Mouse (Mus musculus) kidney, embryonic 14.5 days (tissue): ENCODE results near the gene Disp2. TPM values are rescaled to one million over a fixed set of nuclear protein-coding genes. Genes with fewer than 3 reads are reported as not detected.
A peak's percentile ranks its signal among the peaks of the same experiment; 100 is the strongest.

Source experiments
- ATAC-seq: fragments of 200-750 bp; cut with Nextera tagmentation; 2 replicates; pipeline ENCODE4 v1.8.0; 2017; ENCODE audit warnings: moderate number of reproducible peaks, mild to moderate bottlenecking, moderate TSS enrichment, moderate library complexity; ENCODE audit not compliant: low FRiP score, low TSS enrichment
- H3K27ac ChIP-seq: fragments of 300-500 bp; sonication (generic); 2 replicates; pipeline ENCODE4 v1.5.1; 2014; ENCODE audit warnings: low read depth, mild to moderate bottlenecking, low read length, moderate library complexity, mixed read lengths
- H3K27me3 ChIP-seq: fragments of 300-500 bp; sonication (generic); 2 replicates; pipeline ENCODE4 v1.6.1; 2014; ENCODE audit warnings: mild to moderate bottlenecking, low read length; ENCODE audit not compliant: control insufficient read depth, insufficient read depth
- H3K36me3 ChIP-seq: fragments of 300-500 bp; sonication (generic); 2 replicates; pipeline ENCODE4 v1.6.1; 2014; ENCODE audit warnings: low read length, mixed read lengths; ENCODE audit not compliant: control insufficient read depth, insufficient read depth
- H3K4me1 ChIP-seq: fragments of 300-500 bp; sonication (generic); 2 replicates; pipeline ENCODE4 v1.6.1; 2014; ENCODE audit warnings: low read length, mixed read lengths; ENCODE audit not compliant: control insufficient read depth, insufficient read depth
- H3K4me2 ChIP-seq: fragments of 300-500 bp; sonication (generic); replicated peaks from 2 replicates; pipeline ENCODE4 v1.6.1; 2014; ENCODE audit warnings: low read depth, mild to moderate bottlenecking, low read length
- H3K4me3 ChIP-seq: fragments of 300-500 bp; sonication (generic); 2 replicates; pipeline ENCODE4 v1.5.1; 2014; ENCODE audit warnings: mild to moderate bottlenecking, low read length
- H3K9ac ChIP-seq: fragments of 300-500 bp; sonication (generic); 2 replicates; pipeline ENCODE4 v1.6.1; 2014; ENCODE audit warnings: low read depth, mild to moderate bottlenecking, low read length, moderate library complexity
- H3K9me3 ChIP-seq: fragments of 300-500 bp; sonication (generic); 2 replicates; pipeline ENCODE4 v1.6.1; 2016; ENCODE audit warnings: low read length; ENCODE audit not compliant: control insufficient read depth
- WGBS: fragments of 180-500 bp; shearing (Covaris S2); extraction: QIAGEN DNeasy Blood & Tissue Kit; methylation state at CpG from one replicate; pipeline ENCODE4 v1.1.7; 2014; 5-methylcytosine and 5-hydroxymethylcytosine counted together
- polyA plus RNA-seq: library from polyadenylated mRNA; unstranded; fragments of >200 nt; fragmentation: Nextera tagmentation; extraction: Ambion mirVana; gene quantifications from 2 replicates; pipeline ENCODE4 v1.2.1, GENCODE M21; 2014

Disp2 gene
- polyA plus RNA-seq, 1 experiment from 2014 or later, result 0.05 TPM

DNA sequence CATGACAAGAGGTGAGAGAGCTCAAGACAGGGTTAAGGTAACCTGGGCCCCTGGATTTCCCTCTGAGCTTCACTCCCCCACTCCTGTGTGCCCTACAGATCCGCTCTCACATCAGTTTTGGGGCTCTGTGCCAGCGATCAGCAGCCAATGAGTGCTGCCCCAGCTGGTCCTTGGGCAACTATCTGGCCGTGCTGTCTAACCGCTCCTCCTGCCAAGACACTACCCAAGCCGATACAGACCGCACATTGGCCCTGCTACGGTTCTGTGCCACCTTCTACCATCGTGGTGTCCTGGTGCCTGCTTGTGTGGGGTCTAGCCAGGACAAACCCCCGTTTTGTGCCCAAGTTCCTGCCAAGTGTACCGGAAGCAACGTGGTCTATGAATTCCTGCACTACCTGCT lies 10.0 kb downstream of the Disp2 start:
- H3K36me3 ChIP-seq, result no peaks in the 10 kb centered on the region
- no peak overlapping the region for H3K27ac ChIP-seq
- H3K9me3 ChIP-seq, result no peaks in the 10 kb centered on the region
- H3K4me3 ChIP-seq, result no peak overlapping the region
- no peak for ATAC-seq
- no peak overlapping the region for H3K4me2 ChIP-seq
- 0 out of 2 replicates have a peak, but pooled peaks cover 4% of the 10 kb centered on the region for H3K27me3 ChIP-seq
- 0 out of 2 replicates have a peak, but pooled peaks cover 4% of the 10 kb centered on the region for H3K4me1 ChIP-seq
- 90% methylated on average over 11 of the region's 11 CpGs for WGBS
- H3K9ac ChIP-seq, result no peak overlapping the region

- no peaks in the 10 kb centered on the region for H3K36me3 ChIP-seq
- H3K4me2 ChIP-seq, result peak overlapping the region; percentile 29; the same call in 1 of the 2 replicates
- H3K9me3 ChIP-seq, result no peaks in the 10 kb centered on the region
- no peak for ATAC-seq
- 59% methylated on average over 12 of the region's 12 CpGs for WGBS
- H3K9ac ChIP-seq, result no peak overlapping the region; the same call in 1 of the 2 replicates
- H3K4me1 ChIP-seq, result 0 out of 2 replicates have a peak, but pooled peaks cover 4% of the 10 kb centered on the region
- H3K27ac ChIP-seq, result no peak overlapping the region
- no peak overlapping the region for H3K4me3 ChIP-seq
- H3K27me3 ChIP-seq, result 0 out of 2 replicates have a peak, but pooled peaks cover 4% of the 10 kb centered on the region
Observed at GRCm38 (mm10) chr2:118790221-118790550, 10.7 kb downstream of the Disp2 start.

GRCm38 (mm10) chr2:118790551-118791525 lies 11.3 kb downstream of the Disp2 start:
- no peak overlapping the region for H3K27ac ChIP-seq
- no peak overlapping the region for H3K4me3 ChIP-seq
- no peak overlapping the region; the same call in 1 of the 2 replicates for H3K9ac ChIP-seq
- 0 out of 2 replicates have a peak, but pooled peaks cover 4% of the 10 kb centered on the region for H3K27me3 ChIP-seq
- ATAC-seq, result peak; percentile 60; the same call in 1 of the 2 replicates
- H3K4me1 ChIP-seq, result 0 out of 2 replicates have a peak, but pooled peaks cover 4% of the 10 kb centered on the region
- no peaks in the 10 kb centered on the region for H3K36me3 ChIP-seq
- peak overlapping the region; percentile 29; the same call in 1 of the 2 replicates for H3K4me2 ChIP-seq
- no peaks in the 10 kb centered on the region for H3K9me3 ChIP-seq
- WGBS, result 27% methylated on average over 44 of the region's 44 CpGs

- 0 out of 2 replicates have a peak, but pooled peaks cover 4% of the 10 kb centered on the region for H3K4me1 ChIP-seq
- no peak overlapping the region for H3K4me2 ChIP-seq
- no peaks in the 10 kb centered on the region for H3K9me3 ChIP-seq
- no peak overlapping the region for H3K27ac ChIP-seq
- H3K9ac ChIP-seq, result no peak overlapping the region
- H3K4me3 ChIP-seq, result no peak overlapping the region
- no peak for ATAC-seq
- no peaks in the 10 kb centered on the region for H3K36me3 ChIP-seq
- H3K27me3 ChIP-seq, result 0 out of 2 replicates have a peak, but pooled peaks cover 4% of the 10 kb centered on the region
- 96% methylated on average over 26 of the region's 26 CpGs for WGBS
Observed at GRCm38 (mm10) chr2:118791591-118792258, 12.2 kb downstream of the Disp2 start.

- Histone ChIP-seq H3K4me2 (no peak overlapping the region), H3K36me3 (no peaks in the 10 kb centered on the region), H3K4me3 (no peak overlapping the region), H3K4me1 (0 out of 2 replicates have a peak, but pooled peaks cover 4% of the 10 kb centered on the region), H3K9me3 (no peaks in the 10 kb centered on the region), H3K27me3 (0 out of 2 replicates have a peak, but pooled peaks cover 4% of the 10 kb centered on the region), H3K27ac (no peak overlapping the region), H3K9ac (no peak overlapping the region)
- WGBS, result 83% methylated on average over 4 of the region's 4 CpGs
- no peak for ATAC-seq
Observed at GRCm38 (mm10) chr2:118792259-118792613, 12.7 kb downstream of the Disp2 start.

DNA sequence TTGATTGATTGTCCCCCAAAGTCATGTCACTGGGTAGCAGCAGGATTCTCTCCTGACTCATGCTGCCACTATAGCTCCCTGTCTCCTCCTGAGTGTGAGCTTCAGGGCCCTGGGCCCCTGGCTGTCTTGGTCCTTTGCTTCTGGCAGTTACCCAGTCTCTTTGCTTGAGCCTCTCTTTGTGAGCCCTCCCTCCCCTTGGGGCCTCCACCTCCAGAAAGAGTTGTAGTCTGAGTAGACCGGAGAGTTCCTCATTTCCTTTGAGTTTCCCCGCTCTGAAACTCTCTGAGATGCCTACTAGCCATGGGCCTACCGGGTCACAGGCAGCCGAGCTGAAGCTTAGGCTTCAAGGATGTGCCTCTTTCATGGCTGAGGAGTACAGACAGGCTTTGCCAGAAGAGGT lies 14.1 kb downstream of the Disp2 start:
- H3K9me3 ChIP-seq, result no peaks in the 10 kb centered on the region
- ATAC-seq, result no peak
- H3K4me2 ChIP-seq, result no peak overlapping the region
- 0 out of 2 replicates have a peak, but pooled peaks cover 4% of the 10 kb centered on the region for H3K27me3 ChIP-seq
- no peaks in the 10 kb centered on the region for H3K36me3 ChIP-seq
- 0 out of 2 replicates have a peak, but pooled peaks cover 4% of the 10 kb centered on the region for H3K4me1 ChIP-seq
- H3K4me3 ChIP-seq, result no peak overlapping the region
- no peak overlapping the region for H3K9ac ChIP-seq
- H3K27ac ChIP-seq, result no peak overlapping the region
- 85% methylated on average over 4 of the region's 4 CpGs for WGBS

- Histone ChIP-seq H3K27ac (no peak overlapping the region), H3K9ac (no peak overlapping the region), H3K4me3 (no peak overlapping the region), H3K4me1 (no peaks in the 10 kb centered on the region), H3K9me3 (no peaks in the 10 kb centered on the region), H3K27me3 (0 out of 2 replicates have a peak, but pooled peaks cover 6% of the 10 kb centered on the region), H3K36me3 (no peaks in the 10 kb centered on the region), H3K4me2 (no peak overlapping the region)
- 76% methylated on average over 4 of the region's 4 CpGs for WGBS
- no peak for ATAC-seq
Observed at GRCm38 (mm10) chr2:118802542-118803118, 23.1 kb downstream of the Disp2 start.

DNA sequence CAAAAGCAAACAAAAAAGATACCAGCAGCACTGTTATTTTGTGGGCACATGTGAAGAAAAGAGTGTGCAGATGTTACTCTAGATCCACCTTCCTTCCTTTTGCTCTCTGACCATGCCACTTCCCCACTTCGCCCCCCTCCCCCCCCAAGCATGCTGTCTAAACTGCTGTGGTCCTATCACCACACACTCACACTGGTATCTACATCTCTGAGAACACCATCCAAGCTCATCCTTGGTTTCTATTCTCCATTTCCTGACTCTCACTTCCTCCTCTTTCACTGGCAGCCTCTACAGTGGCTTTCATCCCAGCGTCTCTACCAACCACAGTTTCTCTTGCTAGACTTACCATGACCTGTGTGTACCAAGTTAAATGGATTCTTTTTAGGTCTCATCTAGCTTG lies 25.0 kb downstream of the Disp2 start:
- 81% methylated on average over 2 of the region's 2 CpGs for WGBS
- no peak overlapping the region for H3K4me2 ChIP-seq
- H3K27ac ChIP-seq, result no peak overlapping the region
- H3K9ac ChIP-seq, result no peak overlapping the region
- H3K27me3 ChIP-seq, result 0 out of 2 replicates have a peak, but pooled peaks cover 6% of the 10 kb centered on the region
- no peak overlapping the region for H3K4me3 ChIP-seq
- H3K36me3 ChIP-seq, result no peaks in the 10 kb centered on the region
- no peaks in the 10 kb centered on the region for H3K9me3 ChIP-seq
- ATAC-seq, result no peak
- H3K4me1 ChIP-seq, result no peaks in the 10 kb centered on the region
